Mouse (Mus musculus) midbrain, postnatal 0 days (tissue): ENCODE measurements around the gene A930033H14Rik. TPM values are rescaled to one million over a fixed set of nuclear protein-coding genes. Genes with fewer than 3 reads are reported as not detected.

Experiments used
- ATAC-seq: fragments of 200-750 bp; cut with Nextera tagmentation; 2 replicates; pipeline ENCODE4 v1.8.0; 2017; ENCODE audit warnings: moderate number of reproducible peaks, mild to moderate bottlenecking, moderate TSS enrichment, moderate library complexity; ENCODE audit not compliant: low FRiP score
- DNase-seq: peaks from one replicate; pipeline ENCODE4 v3.0.0-alpha.2; 2015; ENCODE audit warnings: low spot score
- H3K27ac ChIP-seq: fragments of 300-500 bp; sonication (generic); 2 replicates; pipeline ENCODE4 v1.5.1; 2014; ENCODE audit warnings: low read depth, mild to moderate bottlenecking, low read length, mixed read lengths
- H3K27me3 ChIP-seq: fragments of 300-500 bp; sonication (generic); 2 replicates; pipeline ENCODE4 v1.6.1; 2014; ENCODE audit warnings: low read length, control low read depth, mixed read lengths; ENCODE audit not compliant: insufficient read depth
- H3K36me3 ChIP-seq: fragments of 300-500 bp; sonication (generic); 2 replicates; pipeline ENCODE4 v1.6.1; 2014; ENCODE audit warnings: low read length, control low read depth, mixed read lengths; ENCODE audit not compliant: insufficient read depth
- H3K4me1 ChIP-seq: fragments of 300-500 bp; sonication (generic); 2 replicates; pipeline ENCODE4 v1.6.1; 2014; ENCODE audit warnings: mild to moderate bottlenecking, control low read depth, antibody characterized with exemption, low read length, mixed read lengths; ENCODE audit not compliant: insufficient read depth
- H3K4me2 ChIP-seq: fragments of 300-500 bp; sonication (generic); 2 replicates; pipeline ENCODE4 v1.6.1; 2014; ENCODE audit warnings: low read depth, mild to moderate bottlenecking, low read length, mixed read lengths; ENCODE audit not compliant: poor library complexity, severe bottlenecking
- H3K4me3 ChIP-seq: fragments of 300-500 bp; sonication (generic); 2 replicates; pipeline ENCODE4 v1.5.1; 2014; ENCODE audit warnings: low read depth, mild to moderate bottlenecking, low read length, moderate library complexity
- H3K9ac ChIP-seq: fragments of 300-500 bp; sonication (generic); replicated peaks from 2 replicates; pipeline ENCODE4 v1.6.1; 2014; ENCODE audit warnings: mild to moderate bottlenecking, low read length, moderate library complexity, mixed read lengths; ENCODE audit not compliant: poor library complexity, severe bottlenecking
- H3K9me3 ChIP-seq: fragments of 300-500 bp; sonication (generic); 2 replicates; pipeline ENCODE4 v1.6.1; 2016; ENCODE audit warnings: low read length, control low read depth
- CTCF ChIP-seq: IDR thresholded peaks from 2 replicates; pipeline ENCODE4 v1.5.1; 2016; ENCODE audit warnings: antibody characterized with exemption, mild to moderate bottlenecking
- WGBS: fragments of 180-500 bp; shearing (Covaris S2); extraction: QIAGEN DNeasy Blood & Tissue Kit; methylation state at CpG from one replicate; pipeline ENCODE4 v1.1.7; 2014; 5-methylcytosine and 5-hydroxymethylcytosine counted together
- polyA plus RNA-seq: library from polyadenylated mRNA; unstranded; fragments of >200 nt; fragmentation: Nextera tagmentation; extraction: Ambion mirVana; gene quantifications from 2 replicates; pipeline ENCODE4 v1.2.1, GENCODE M21; 2015
- total RNA-seq: library from RNA; depleted of rRNA; stranded (reverse); fragments of >200 nt; gene quantifications from 2 replicates; pipeline ENCODE4 v1.2.3, GENCODE M21; 2014

A930033H14Rik gene
- total and polyA plus RNA-seq, 2 experiments from 2014 or later: 0.93 to 1.5 TPM

DNA sequence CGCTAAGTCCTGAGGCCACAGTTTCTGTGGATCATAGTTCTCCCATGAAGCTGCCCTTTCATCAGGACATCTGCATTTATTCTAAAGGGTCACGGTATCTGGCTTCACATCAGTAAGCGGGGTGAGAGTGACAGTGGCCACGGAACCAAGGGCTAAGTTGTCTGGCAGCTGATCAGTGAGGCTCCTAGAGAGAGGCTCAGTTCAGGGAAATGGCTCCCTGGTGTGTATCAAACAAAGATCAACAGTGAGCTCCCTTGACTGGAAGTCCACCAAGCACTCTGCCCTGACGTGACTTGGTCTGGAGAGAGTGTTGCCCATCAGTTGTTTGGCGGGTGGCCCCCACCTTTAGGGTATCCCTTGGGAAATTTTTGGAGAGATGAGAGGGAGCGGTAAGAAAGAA, 11.4 kb upstream of the A930033H14Rik start:
- Histone ChIP-seq H3K36me3 (no peaks in the 10 kb centered on the region), H3K27me3 (no peaks in the 10 kb centered on the region), H3K27ac (no peak overlapping the region), H3K9me3 (no peaks in the 10 kb centered on the region), H3K4me2 (no peak overlapping the region), H3K4me1 (no peaks in the 10 kb centered on the region), H3K4me3 (no peak overlapping the region), H3K9ac (no peak overlapping the region; the same call in 1 of the 2 replicates)
- DNase-seq (no peak), ATAC-seq (no peak)
- no peak for TF ChIP-seq CTCF
- WGBS: 55% methylated on average over 7 of the region's 7 CpGs

DNA sequence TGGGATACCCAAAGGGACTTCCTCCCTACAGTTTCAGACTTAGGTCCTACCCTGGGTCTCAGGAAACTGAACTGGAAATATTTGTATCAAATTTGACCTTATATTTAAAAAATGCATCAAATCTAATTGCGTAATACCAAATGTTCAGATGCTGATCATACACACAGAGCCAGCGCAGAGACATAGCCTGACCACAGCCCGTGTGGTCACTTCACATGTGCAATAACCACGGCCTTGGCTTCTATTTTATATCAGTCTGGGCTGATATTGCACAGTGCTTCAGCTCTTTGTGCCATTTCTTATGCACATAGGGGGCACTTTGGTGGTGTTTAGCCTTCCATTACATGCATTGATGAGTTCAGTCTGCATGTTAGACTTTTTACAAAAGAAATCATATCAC, 10.3 kb upstream of the A930033H14Rik start:
- Histone ChIP-seq H3K4me2 (no peak overlapping the region), H3K4me1 (no peaks in the 10 kb centered on the region), H3K9me3 (no peaks in the 10 kb centered on the region), H3K27ac (no peak overlapping the region), H3K9ac (no peak overlapping the region), H3K4me3 (no peak overlapping the region), H3K36me3 (0 out of 2 replicates have a peak, but pooled peaks cover 3% of the 10 kb centered on the region), H3K27me3 (no peaks in the 10 kb centered on the region)
- DNase-seq: no peak
- WGBS: 95% methylated on average over 4 of the region's 4 CpGs
- no peak for TF ChIP-seq CTCF
- ATAC-seq: no peak

DNA sequence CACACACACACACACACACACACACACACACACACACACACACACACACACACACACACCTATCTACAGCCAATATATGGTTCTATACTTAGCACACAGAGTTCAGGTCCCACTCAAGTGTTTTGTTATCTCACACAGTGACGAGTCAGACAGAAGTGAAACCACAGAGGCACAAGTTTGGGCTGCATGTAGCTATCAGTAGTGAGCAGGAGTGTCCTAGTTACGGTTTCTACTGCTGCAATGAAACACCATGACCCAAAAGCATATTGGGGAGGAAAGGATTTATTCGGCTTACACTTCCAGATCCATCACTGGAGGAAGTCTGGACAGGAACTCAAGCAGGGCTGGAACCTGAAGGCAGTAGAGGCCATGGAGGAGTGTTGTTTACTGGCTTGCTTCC, 9.1 kb upstream of the A930033H14Rik start:
- Histone ChIP-seq H3K4me1 (no peaks in the 10 kb centered on the region), H3K4me3 (no peak overlapping the region), H3K9me3 (no peaks in the 10 kb centered on the region), H3K4me2 (no peak overlapping the region), H3K9ac (no peak overlapping the region), H3K27ac (no peak overlapping the region), H3K27me3 (no peaks in the 10 kb centered on the region), H3K36me3 (0 out of 2 replicates have a peak, but pooled peaks cover 3% of the 10 kb centered on the region)
- no peak for ATAC-seq
- 86% methylated on average over 3 of the region's 3 CpGs for WGBS
- no peak for TF ChIP-seq CTCF
- no peak for DNase-seq

DNA sequence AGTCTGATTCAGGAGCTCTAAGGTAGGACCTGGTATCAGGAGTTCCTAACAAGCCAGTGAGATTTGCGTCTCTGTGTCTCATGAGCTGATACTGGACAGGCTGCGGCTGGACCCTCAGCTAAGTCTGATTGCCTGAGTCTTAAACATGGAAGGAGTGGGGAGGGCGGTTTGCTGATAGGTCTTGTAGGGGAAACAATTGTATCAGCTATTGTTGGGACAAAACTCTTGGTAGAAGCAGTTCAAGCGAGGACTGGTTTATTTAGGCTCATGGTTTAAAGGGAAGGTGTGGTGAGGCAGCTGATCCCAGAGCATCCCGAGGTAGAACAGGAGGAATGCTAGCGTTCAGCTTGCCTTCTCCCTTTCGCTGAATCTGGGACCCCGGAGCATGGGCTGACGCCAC, 8.2 kb upstream of the A930033H14Rik start:
- H3K9me3 ChIP-seq: no peaks in the 10 kb centered on the region
- H3K4me1 ChIP-seq: no peaks in the 10 kb centered on the region
- no peak for DNase-seq
- no peaks in the 10 kb centered on the region for H3K27me3 ChIP-seq
- TF ChIP-seq CTCF: no peak
- no peak overlapping the region for H3K9ac ChIP-seq
- no peak overlapping the region for H3K4me3 ChIP-seq
- 92% methylated on average over 9 of the region's 9 CpGs for WGBS
- H3K27ac ChIP-seq: no peak overlapping the region
- no peak for ATAC-seq
- 0 out of 2 replicates have a peak, but pooled peaks cover 3% of the 10 kb centered on the region for H3K36me3 ChIP-seq
- no peak overlapping the region for H3K4me2 ChIP-seq

DNA sequence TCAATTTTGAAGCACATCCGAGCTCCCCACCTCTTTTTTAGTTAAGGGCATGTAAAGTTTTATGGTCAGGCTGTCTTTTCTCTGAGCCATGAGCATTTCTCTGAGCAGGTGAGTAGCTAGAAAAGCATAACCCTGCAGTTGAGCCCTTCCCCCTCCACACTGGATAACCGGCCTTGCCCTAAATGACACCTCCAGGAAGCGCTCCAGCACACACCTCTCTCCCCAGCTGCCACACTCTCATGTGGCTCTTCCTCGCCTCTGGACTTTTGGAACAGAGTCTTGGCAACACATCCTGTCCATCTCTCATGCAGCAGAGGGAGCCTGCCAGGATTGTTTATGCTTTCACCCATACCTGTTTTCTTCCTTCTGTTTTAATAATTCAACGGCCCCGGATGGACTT, 7.4 kb upstream of the A930033H14Rik start:
- 92% methylated on average over 6 of the region's 6 CpGs for WGBS

DNA sequence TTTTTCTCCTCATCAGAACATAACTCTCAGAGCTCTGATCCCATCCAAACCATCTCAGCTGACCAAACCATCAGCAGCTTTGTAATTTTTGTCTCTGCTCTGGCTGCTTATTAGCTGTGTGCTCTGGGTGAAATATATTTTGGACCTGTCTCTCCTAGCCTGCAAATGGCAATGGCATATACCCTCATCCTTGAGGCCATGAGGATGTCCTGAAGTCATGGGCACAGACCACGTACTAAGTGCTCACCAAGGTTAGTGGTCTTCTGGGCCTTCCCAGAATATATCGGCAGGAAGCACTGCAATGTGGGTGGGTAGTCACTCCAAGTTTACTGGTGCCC, 6.4 kb upstream of the A930033H14Rik start:
- no peak for DNase-seq
- 94% methylated on average over 2 of the region's 2 CpGs for WGBS
- Histone ChIP-seq H3K36me3 (0 out of 2 replicates have a peak, but pooled peaks cover 3% of the 10 kb centered on the region), H3K4me3 (no peak overlapping the region), H3K4me1 (no peaks in the 10 kb centered on the region), H3K4me2 (no peak overlapping the region), H3K27ac (no peak overlapping the region), H3K9ac (no peak overlapping the region), H3K9me3 (no peaks in the 10 kb centered on the region), H3K27me3 (no peaks in the 10 kb centered on the region)
- no peak for TF ChIP-seq CTCF
- no peak for ATAC-seq

More for the DNA sequence above, 7.4 kb upstream of the A930033H14Rik start:
- H3K27ac ChIP-seq: no peak overlapping the region
- TF ChIP-seq CTCF: no peak
- no peak overlapping the region for H3K9ac ChIP-seq
- no peak overlapping the region for H3K4me2 ChIP-seq
- no peak for DNase-seq
- H3K27me3 ChIP-seq: no peaks in the 10 kb centered on the region
- no peaks in the 10 kb centered on the region for H3K4me1 ChIP-seq
- H3K9me3 ChIP-seq: no peaks in the 10 kb centered on the region
- ATAC-seq: no peak
- no peak overlapping the region for H3K4me3 ChIP-seq
- H3K36me3 ChIP-seq: 0 out of 2 replicates have a peak, but pooled peaks cover 3% of the 10 kb centered on the region
